ENCODE assay signal across 8 mouse cellular contexts in the genomic region with DNA sequence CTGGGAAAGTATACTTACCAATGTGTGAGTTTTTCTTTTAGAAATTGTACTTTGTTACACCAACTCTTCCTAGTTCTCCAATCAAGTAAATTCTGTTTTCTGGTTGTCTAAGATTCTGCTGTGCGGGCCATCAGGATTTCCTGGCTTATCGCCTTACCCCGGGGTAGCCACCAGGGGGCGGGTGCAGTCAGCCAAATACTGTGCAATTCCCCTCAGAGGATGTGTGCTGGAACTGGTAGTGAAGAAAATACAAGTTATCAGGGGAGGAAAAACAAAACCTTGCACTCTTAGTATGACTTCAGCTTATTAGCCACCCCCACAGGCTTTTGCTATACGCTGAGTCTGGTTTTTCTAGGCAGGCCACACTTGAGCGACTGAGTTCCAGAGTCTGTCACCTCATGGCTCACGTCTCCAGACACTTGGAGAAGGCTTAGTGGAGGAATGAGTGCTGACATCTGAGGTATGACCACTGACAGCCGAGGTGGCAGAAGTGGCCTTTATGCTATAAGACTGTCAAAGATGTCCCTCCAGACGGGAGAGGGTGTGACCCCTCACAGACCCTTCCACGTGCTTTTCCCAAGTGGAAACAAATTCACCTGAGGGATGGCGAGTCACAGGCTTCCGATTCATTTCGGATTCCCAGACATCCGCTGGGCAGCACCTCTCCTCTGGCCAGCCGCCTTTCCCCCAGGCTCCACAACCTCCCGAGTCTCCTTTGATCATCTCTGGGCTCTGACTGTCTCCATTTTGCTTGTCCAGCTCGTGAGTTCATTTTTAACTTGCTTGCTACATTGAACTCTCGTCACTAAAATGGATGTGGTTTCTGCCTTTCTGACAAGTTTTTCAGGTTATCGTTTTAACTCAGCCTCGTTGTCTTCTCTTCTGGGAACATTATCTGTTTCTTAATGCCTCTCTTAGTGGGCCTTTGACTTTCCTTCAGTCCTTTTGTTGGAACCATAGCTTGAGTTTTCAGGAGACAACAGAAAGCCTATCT.
DNase-seq lines count a peak whose midpoint lies in the region; ATAC-seq and TF ChIP-seq lines count a peak whose summit lies in the region.

No protein-coding gene starts in this region.

- peak; percentile 45; the same call in 1 of the 2 replicates for ATAC-seq in embryonic facial prominence, embryonic 13.5 days (ENCODE audit: insufficient number of reproducible peaks, insufficient read depth, low FRiP score, low TSS enrichment, low read depth)
- ATAC-seq in heart, embryonic 13.5 days (ENCODE audit: extremely low read depth, insufficient number of reproducible peaks, low FRiP score, low TSS enrichment): no peak

- no peak overlapping the region for H3K4me3 ChIP-seq in embryonic facial prominence, embryonic 13.5 days
- H3K4me3 ChIP-seq in heart, embryonic 13.5 days: no peak overlapping the region
- no peak overlapping the region for H3K4me3 ChIP-seq in layer of hippocampus, adult 2 months

- no peaks in the 10 kb centered on the region for H3K9me3 ChIP-seq in embryonic facial prominence, embryonic 13.5 days
- H3K9me3 ChIP-seq in heart, embryonic 13.5 days: no peaks in the 10 kb centered on the region

- no peaks in the 10 kb centered on the region for H3K36me3 ChIP-seq in embryonic facial prominence, embryonic 13.5 days
- no peaks in the 10 kb centered on the region for H3K36me3 ChIP-seq in heart, embryonic 13.5 days

- 55% methylated on average over 20 of the region's 20 CpGs for WGBS in embryonic facial prominence, embryonic 13.5 days
- WGBS in heart, embryonic 13.5 days: 44% methylated on average over 20 of the region's 20 CpGs

- peak; percentile 93 for TF ChIP-seq CTCF in layer of hippocampus, adult 2 months (conservative IDR thresholded peaks at IDR 0.05)

- no peak overlapping the region for H3K9ac ChIP-seq in embryonic facial prominence, embryonic 13.5 days
- no peak overlapping the region for H3K9ac ChIP-seq in heart, embryonic 13.5 days

- peak; percentile 57 for DNase-seq in layer of hippocampus, adult 11-12 months (ENCODE audit: low spot score)
- no peak for DNase-seq in layer of hippocampus, adult 9-10 months (ENCODE audit: low spot score)
- peak; percentile 80 for DNase-seq in adrenal gland, postnatal 14 days
- DNase-seq in layer of hippocampus, adult 2 months (ENCODE audit: low spot score in 2 of 2): peak; percentile 22 to 62
- peak; percentile 63 to 70 for DNase-seq in lung, postnatal 4 days
- DNase-seq in spleen, adult 18-20 months: peak; percentile 28 to 57

- no peak overlapping the region for H3K27ac ChIP-seq in embryonic facial prominence, embryonic 13.5 days
- H3K27ac ChIP-seq in heart, embryonic 13.5 days (replicated peaks): peak overlapping the region; percentile 36
- H3K27ac ChIP-seq in layer of hippocampus, adult 2 months: no peak overlapping the region

- no peak overlapping the region for H3K4me2 ChIP-seq in embryonic facial prominence, embryonic 13.5 days
- H3K4me2 ChIP-seq in heart, embryonic 13.5 days: no peak overlapping the region

- H3K27me3 ChIP-seq in embryonic facial prominence, embryonic 13.5 days: no peaks in the 10 kb centered on the region
- no peaks in the 10 kb centered on the region for H3K27me3 ChIP-seq in heart, embryonic 13.5 days (replicated peaks)

- peaks cover 15% of the 10 kb centered on the region for H3K4me1 ChIP-seq in embryonic facial prominence, embryonic 13.5 days
- peaks cover 46% of the 10 kb centered on the region for H3K4me1 ChIP-seq in heart, embryonic 13.5 days
